Mouse (Mus musculus) CH12.LX (cell line): Measurements from ENCODE around the gene Plxnb3. TPM values are rescaled to one million over a fixed set of nuclear protein-coding genes. Genes with fewer than 3 reads are reported as not detected.

Experiments used
- DNase-seq: peaks from one replicate; pipeline ENCODE4 v3.0.0-alpha.2; 2013; ENCODE audit errors: extremely low read depth
- H3K27ac ChIP-seq: 2 replicates; pipeline ENCODE4 v1.5.1; 2012; ENCODE audit warnings: low read depth, mild to moderate bottlenecking, control low read depth, moderate library complexity; ENCODE audit not compliant: insufficient read depth
- H3K27me3 ChIP-seq: replicated peaks from 2 replicates; pipeline ENCODE3; 2012; ENCODE audit warnings: inconsistent platforms
- H3K36me3 ChIP-seq, 2 experiments: replicated peaks in 1 of 2; 2 replicates each; pipeline versions ENCODE3 to v1.6.1; 2012; ENCODE audit warnings: inconsistent platforms in 1 of 2, low read length in 1 of 2, mild to moderate bottlenecking in 1 of 2, mixed read lengths in 1 of 2, moderate library complexity in 1 of 2; ENCODE audit not compliant: control insufficient read depth in 1 of 2, insufficient read depth in 1 of 2
- H3K4me1 ChIP-seq, 2 experiments: 2 replicates each; pipeline ENCODE4 v1.6.1; 2012; ENCODE audit warnings: inconsistent platforms in 1 of 2, moderate library complexity in 1 of 2; ENCODE audit not compliant: insufficient read depth in 2 of 2, control insufficient read depth in 1 of 2
- H3K4me2 ChIP-seq: 2 replicates; pipeline ENCODE4 v1.6.1; 2012; ENCODE audit warnings: low read depth, mild to moderate bottlenecking, control low read depth; ENCODE audit not compliant: poor library complexity, insufficient read depth, severe bottlenecking
- H3K4me3 ChIP-seq, 3 experiments: fragments of 150-350 bp in 1 of 3; sonication (generic) in 1 of 3; replicated peaks in 1 of 3; 2 replicates each; pipeline versions ENCODE3 to v1.5.1; 2011 to 2012; ENCODE audit warnings: low read depth in 2 of 3, low read length in 2 of 3, mild to moderate bottlenecking in 2 of 3, moderate library complexity in 2 of 3, control low read depth in 1 of 3, improper control_type of control experiment in 1 of 3, inconsistent platforms in 1 of 3, mixed read lengths in 1 of 3; ENCODE audit not compliant: poor library complexity in 1 of 3
- H3K79me2 ChIP-seq: replicated peaks from 2 replicates; pipeline ENCODE4 v1.6.1; 2012; ENCODE audit warnings: mild to moderate bottlenecking, moderate library complexity; ENCODE audit not compliant: control insufficient read depth, poor library complexity, insufficient read depth, severe bottlenecking; ENCODE audit errors: extremely low read depth
- H3K9ac ChIP-seq: 2 replicates; pipeline ENCODE4 v1.6.1; 2012; ENCODE audit warnings: low read depth, mild to moderate bottlenecking, control low read depth, moderate library complexity; ENCODE audit not compliant: insufficient read depth
- H3K9me3 ChIP-seq: replicated peaks from 2 replicates; pipeline ENCODE3; 2012; ENCODE audit warnings: low read length, inconsistent platforms, mixed read lengths
- BHLHE40 ChIP-seq: IDR thresholded peaks from 2 replicates; pipeline ENCODE4 v1.6.1; 2011; ENCODE audit warnings: mild to moderate bottlenecking, low read depth, low read length, improper control_type of control experiment
- CHD1 ChIP-seq: IDR thresholded peaks from 2 replicates; pipeline ENCODE4 v1.6.1; 2012; ENCODE audit warnings: low read depth, low read length, improper control_type of control experiment, inconsistent platforms
- CTCF ChIP-seq, 2 experiments: IDR thresholded peaks in 1 of 2; conservative IDR thresholded peaks in 1 of 2; 2 replicates each; pipeline ENCODE4 v1.5.1; 2011 to 2012; ENCODE audit warnings: low read depth in 2 of 2, low read length in 2 of 2, improper control_type of control experiment in 1 of 2, inconsistent platforms in 1 of 2, mild to moderate bottlenecking in 1 of 2, moderate library complexity in 1 of 2
- E2F4 ChIP-seq: IDR thresholded peaks from 2 replicates; pipeline ENCODE4 v1.6.1; 2011; ENCODE audit warnings: low read depth, low read length, improper control_type of control experiment; ENCODE audit not compliant: insufficient replicate concordance
- JUN ChIP-seq: IDR thresholded peaks from 2 replicates; pipeline ENCODE4 v1.6.1; 2011; ENCODE audit warnings: low read depth, mild to moderate bottlenecking, low read length, improper control_type of control experiment, moderate library complexity; ENCODE audit not compliant: insufficient read depth
- KAT2A ChIP-seq: IDR thresholded peaks from 2 replicates; pipeline ENCODE4 v1.6.1; 2012; ENCODE audit warnings: low read length, improper control_type of control experiment, inconsistent platforms; ENCODE audit not compliant: insufficient replicate concordance
- MAFK ChIP-seq: IDR thresholded peaks from 2 replicates; pipeline ENCODE4 v1.6.1; 2011; ENCODE audit warnings: low read length, improper control_type of control experiment; ENCODE audit not compliant: insufficient replicate concordance
- MAX ChIP-seq: IDR thresholded peaks from 2 replicates; pipeline ENCODE4 v1.6.1; 2011; ENCODE audit warnings: low read length, improper control_type of control experiment
- MAZ ChIP-seq: IDR thresholded peaks from 2 replicates; pipeline ENCODE4 v1.6.1; 2012; ENCODE audit warnings: low read depth, mild to moderate bottlenecking, inconsistent platforms, low read length, improper control_type of control experiment, moderate library complexity
- NRF1 ChIP-seq: IDR thresholded peaks from 2 replicates; pipeline ENCODE4 v1.6.1; 2014; ENCODE audit warnings: low read depth, mild to moderate bottlenecking, inconsistent platforms, low read length, improper control_type of control experiment, moderate library complexity
- RAD21 ChIP-seq: IDR thresholded peaks from 2 replicates; pipeline ENCODE4 v1.6.1; 2011; ENCODE audit warnings: low read depth, mild to moderate bottlenecking, low read length, improper control_type of control experiment, moderate library complexity
- SMC3 ChIP-seq: IDR thresholded peaks from 2 replicates; pipeline ENCODE4 v1.6.1; 2011; ENCODE audit warnings: low read depth, low read length, improper control_type of control experiment
- USF1 ChIP-seq: IDR thresholded peaks from 2 replicates; pipeline ENCODE4 v1.6.1; 2014; ENCODE audit warnings: low read depth, mild to moderate bottlenecking, inconsistent platforms, low read length, improper control_type of control experiment
- USF2 ChIP-seq: conservative IDR thresholded peaks from 2 replicates; pipeline ENCODE4 v1.6.1; 2011; ENCODE audit warnings: low read depth, low read length, improper control_type of control experiment
- ZMIZ1 ChIP-seq: IDR thresholded peaks from 2 replicates; pipeline ENCODE4 v1.6.1; 2012; ENCODE audit warnings: low read depth, mild to moderate bottlenecking, inconsistent platforms, low read length, improper control_type of control experiment
- dilution Hi-C: fragments of 300-500 bp; cut with MboI; formaldehyde crosslinking; loops from 2 replicates; pipeline ENCODE4 v1.14.3; 2020; ENCODE audit warnings: low sequenced_read_pairs; ENCODE audit not compliant: extremely low pct_unique_long_range_greater_than_20kb, extremely low pct_ligation_motif_present
- in situ Hi-C: fragments of 300-500 bp; cut with MboI; formaldehyde crosslinking; loops from 3 replicates; pipeline ENCODE4 v1.14.3; 2019; ENCODE audit warnings: low sequenced_read_pairs, low pct_ligation_motif_present, low pct_unique_long_range_greater_than_20kb, mixed read lengths
- polyA plus RNA-seq: library from polyadenylated mRNA; unstranded; fragments of >175 nt; gene quantifications from 2 replicates; pipeline ENCODE4 v1.2.1, GENCODE M21; 2012; ENCODE audit warnings: low read depth; ENCODE audit not compliant: insufficient read length
- total RNA-seq, 2 experiments: library from RNA; depleted of rRNA; stranded (reverse); fragments of 300-350 nt in 1 of 2; fragments of >200 nt in 1 of 2; gene quantifications; 2 replicates each; pipeline ENCODE4 v1.2.3; 2012 to 2014

Plxnb3 gene
- total and polyA plus RNA-seq, 3 experiments, result 0.28 to 0.76 (median 0.59) TPM

- Histone ChIP-seq H3K27me3 (no peaks in the 10 kb centered on the region), H3K79me2 (no peaks in the 10 kb centered on the region), H3K27ac (no peak overlapping the region), H3K4me1 (no peaks in the 10 kb centered on the region), H3K4me2 (no peak overlapping the region), H3K4me3 (no peak overlapping the region), H3K9ac (no peak overlapping the region), H3K9me3 (no peaks in the 10 kb centered on the region), H3K36me3 (no peaks in the 10 kb centered on the region)
- TF ChIP-seq JUN (no peak), BHLHE40 (no peak), MAFK (no peak), USF2 (no peak), E2F4 (no peak), NRF1 (no peak), KAT2A (no peak), ZMIZ1 (no peak)
- no peak for DNase-seq
- in situ Hi-C loops (no loop called here), dilution Hi-C loops (no loop called here)
Measured at GRCm38 (mm10) chrX:73758611-73759290, 1.9 kb downstream of the Plxnb3 start.

DNA sequence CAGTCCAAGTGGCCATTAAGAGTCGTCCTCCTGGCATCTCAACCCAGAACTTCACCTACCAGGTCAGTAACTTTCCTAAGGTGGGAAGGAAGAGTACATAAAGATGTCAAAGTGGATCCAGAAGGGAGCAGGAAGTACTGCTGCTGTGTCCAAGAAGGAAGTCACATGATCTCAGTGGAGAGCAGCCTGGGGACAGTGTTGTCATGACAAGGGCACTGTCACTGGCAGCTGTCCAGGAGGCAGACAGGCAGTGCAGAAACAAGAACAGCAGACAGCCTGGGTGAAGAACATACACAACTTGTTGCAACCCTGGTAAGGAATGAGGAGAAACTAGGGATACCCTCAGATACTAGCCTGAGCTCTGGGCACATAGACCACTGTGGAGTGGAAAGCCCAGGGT is 8.4 kb downstream of the Plxnb3 start:
- H3K27me3 ChIP-seq, result no peaks in the 10 kb centered on the region
- no peak overlapping the region for H3K27ac ChIP-seq
- TF ChIP-seq USF1, result peak; percentile 29; the same call in 1 of the 2 replicates
- TF ChIP-seq MAX, result no peak
- TF ChIP-seq, all 38 proteins: peak for 1

DNA sequence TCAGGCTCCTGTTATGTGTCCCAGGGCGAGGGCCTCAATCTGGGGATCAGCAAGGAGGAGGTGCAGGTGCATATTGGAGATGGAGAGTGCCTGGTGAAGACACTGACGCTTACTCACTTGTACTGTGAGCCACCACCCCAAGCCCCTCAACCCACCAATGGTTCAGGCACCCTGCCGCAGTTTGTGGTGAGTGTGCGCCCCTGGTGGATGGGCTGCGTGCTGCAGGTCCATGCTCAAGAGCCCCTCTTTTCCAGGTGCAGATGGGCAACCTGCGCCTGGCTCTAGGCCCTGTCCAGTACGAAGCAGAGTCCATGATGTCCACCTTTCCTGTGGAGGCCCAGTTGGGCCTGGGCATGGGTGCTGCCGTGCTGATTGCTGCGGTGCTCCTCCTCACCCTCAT is 10.4 kb downstream of the Plxnb3 start:
- TF ChIP-seq CHD1, result no peak
- TF ChIP-seq MAZ, result no peak
- TF ChIP-seq RAD21, result peak; percentile 48
- TF ChIP-seq CTCF (conservative IDR thresholded peaks at IDR 0.05 in 1 of 2, IDR thresholded peaks at IDR 0.05 in 1 of 2; ENCODE audit: low read depth in 2 of 2, low read length in 2 of 2), result peak in 1 of 2 experiments; percentile 62; a peak in 2 of 4 replicates
- no peak for TF ChIP-seq NRF1
- TF ChIP-seq SMC3, result peak; percentile 27; the same call in 1 of the 2 replicates
- H3K4me2 ChIP-seq, result no peak overlapping the region
- H3K4me3 ChIP-seq, result no peak overlapping the region
- no peaks in the 10 kb centered on the region for H3K9me3 ChIP-seq
- H3K9ac ChIP-seq, result no peak overlapping the region
- in situ Hi-C loops, result no loop called here
- no peaks in the 10 kb centered on the region for H3K36me3 ChIP-seq
- dilution Hi-C loops, result no loop called here
- no peaks in the 10 kb centered on the region for H3K79me2 ChIP-seq
- no peak for DNase-seq
- no peak overlapping the region for H3K27ac ChIP-seq
- H3K27me3 ChIP-seq, result no peaks in the 10 kb centered on the region
- H3K4me1 ChIP-seq, result peaks cover 25 to 49% of the 10 kb centered on the region in 2 experiments

More for the DNA sequence above, 8.4 kb downstream of the Plxnb3 start:
- dilution Hi-C loops (no loop called here), in situ Hi-C loops (no loop called here)
- Histone ChIP-seq H3K79me2 (no peaks in the 10 kb centered on the region), H3K9ac (no peak overlapping the region), H3K9me3 (no peaks in the 10 kb centered on the region), H3K4me1 (peaks cover 25 to 37% of the 10 kb centered on the region in 2 experiments), H3K36me3 (no peaks in the 10 kb centered on the region), H3K4me2 (no peak overlapping the region), H3K4me3 (no peak overlapping the region)
- no peak for DNase-seq
